Mouse (Mus musculus) thymus, postnatal 36 days (tissue): ENCODE measurements around the gene Uvssa.
"Not testable (repeated sequence)": the region's sequence is repeated elsewhere in the genome, so short reads cannot be mapped to it uniquely, and the experiment has no call there.

ENCODE experiments used
- DNase-seq, 2 experiments: peaks; one replicate each; pipeline ENCODE4 v3.0.0; 2022; ENCODE audit warnings: mixed read lengths in 2 of 2

The Uvssa gene

DNA sequence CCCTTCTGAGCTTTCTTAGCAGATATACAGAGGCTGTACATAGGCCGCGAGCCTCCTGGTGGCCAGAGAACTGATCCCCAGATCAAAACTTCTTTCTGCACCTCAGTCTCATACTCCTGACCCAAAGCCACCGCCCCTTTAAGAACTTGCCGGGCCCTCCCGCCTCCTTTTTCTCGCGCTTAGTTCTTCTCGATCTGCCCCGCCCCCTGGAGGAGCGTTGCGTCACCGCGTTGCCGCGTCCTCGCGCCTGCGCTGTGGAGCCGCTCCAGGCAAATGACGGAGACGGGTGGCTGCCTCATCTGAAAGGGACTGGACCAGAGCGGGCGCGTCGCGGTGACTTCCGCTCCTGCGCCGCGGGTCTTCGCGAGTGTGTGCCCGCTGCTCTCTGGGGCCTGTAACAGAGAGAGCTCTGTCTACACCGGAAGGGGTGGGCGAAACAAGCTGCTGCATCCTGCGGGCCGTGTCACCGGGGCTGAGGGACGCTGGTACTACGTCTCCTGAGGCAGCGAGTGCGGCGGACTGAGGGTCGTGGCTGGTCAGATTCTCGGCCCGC, at the start of gene Uvssa:
TSS of gene Uvssa (plus strand) at position 248 of the 553 bp plus-strand sequence.
- DNase-seq: peak; percentile 99

- DNase-seq: no peak
Measured at GRCm38 (mm10) chr5:33334381-33335272, 43.7 kb upstream of the Uvssa start.

- DNase-seq: peak; percentile 91 to 96
Measured at GRCm38 (mm10) chr5:33335273-33335976, 42.9 kb upstream of the Uvssa start, which contains the start of gene Maea. Gene Maea (plus strand): TSS chr5:33335509.

- peak; percentile 34 to 54 for DNase-seq
Measured at GRCm38 (mm10) chr5:33335977-33336360, 42.4 kb upstream of the Uvssa start.

GRCm38 (mm10) chr5:33337206-33337605, 41.1 kb upstream of the Uvssa start:
- DNase-seq: no peak

- DNase-seq: no peak
Measured at GRCm38 (mm10) chr5:33341165-33341564, 37.2 kb upstream of the Uvssa start.

DNA sequence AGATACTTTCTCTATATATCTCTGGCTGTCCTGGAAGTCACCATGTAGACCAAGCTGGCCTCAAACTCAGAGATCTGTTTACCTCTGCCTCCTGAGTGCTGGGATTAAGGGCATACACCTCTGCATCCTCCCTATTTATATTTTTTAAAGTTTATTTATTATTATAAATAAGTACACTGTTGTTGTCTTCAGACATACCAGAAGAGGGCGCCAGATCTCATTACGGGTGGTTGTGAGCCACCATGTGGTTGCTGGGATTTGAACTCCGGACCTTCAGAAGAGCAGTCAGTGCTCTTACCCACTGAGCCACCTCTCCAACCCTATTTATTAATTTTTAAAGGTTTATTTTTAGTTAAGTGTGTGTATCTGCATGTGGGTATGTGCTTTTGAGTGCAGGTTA, 36.1 kb upstream of the Uvssa start:
- DNase-seq: not testable (repeated sequence)

DNA sequence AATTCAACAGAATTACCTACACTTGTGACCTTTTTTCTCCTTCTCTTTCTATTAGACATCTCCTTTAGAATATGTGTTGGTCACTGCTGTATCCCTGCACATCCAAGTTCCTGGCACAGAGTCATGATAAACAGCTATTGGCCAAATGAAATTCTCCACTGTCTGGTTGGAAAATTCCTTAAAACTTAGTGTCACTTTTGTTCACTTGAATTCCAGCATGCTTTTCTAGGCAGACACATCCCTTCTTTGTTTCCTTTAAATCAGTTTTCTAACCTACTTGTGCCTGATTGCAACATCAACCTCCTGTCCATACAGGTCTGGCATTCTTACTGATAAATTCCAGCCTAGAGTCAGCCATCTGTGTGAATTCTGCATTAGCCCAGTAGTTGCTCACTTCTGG, 35.5 kb upstream of the Uvssa start:
- DNase-seq: no peak

- DNase-seq: no peak
Measured at GRCm38 (mm10) chr5:33343571-33343970, 34.8 kb upstream of the Uvssa start.

DNA sequence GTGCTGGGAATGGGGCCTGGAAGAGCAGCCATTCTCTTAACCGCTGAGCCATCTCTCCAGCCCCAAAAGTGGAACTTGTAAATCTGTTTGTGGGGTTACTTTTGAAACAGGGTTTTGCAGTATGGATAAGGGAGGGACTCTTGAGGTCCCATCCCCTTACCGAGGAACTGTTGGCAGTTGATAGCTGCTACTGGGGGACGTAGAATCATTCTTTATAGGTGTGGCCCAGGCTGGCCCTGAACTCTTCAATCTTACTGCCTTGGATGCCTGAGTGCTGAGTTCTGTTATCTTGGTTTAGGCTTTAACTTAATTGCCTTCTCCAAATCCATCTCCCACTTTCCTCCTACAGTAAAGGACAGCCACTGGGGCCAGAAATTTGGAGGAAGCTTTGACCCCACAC, 34.3 kb upstream of the Uvssa start:
- DNase-seq: no peak

DNA sequence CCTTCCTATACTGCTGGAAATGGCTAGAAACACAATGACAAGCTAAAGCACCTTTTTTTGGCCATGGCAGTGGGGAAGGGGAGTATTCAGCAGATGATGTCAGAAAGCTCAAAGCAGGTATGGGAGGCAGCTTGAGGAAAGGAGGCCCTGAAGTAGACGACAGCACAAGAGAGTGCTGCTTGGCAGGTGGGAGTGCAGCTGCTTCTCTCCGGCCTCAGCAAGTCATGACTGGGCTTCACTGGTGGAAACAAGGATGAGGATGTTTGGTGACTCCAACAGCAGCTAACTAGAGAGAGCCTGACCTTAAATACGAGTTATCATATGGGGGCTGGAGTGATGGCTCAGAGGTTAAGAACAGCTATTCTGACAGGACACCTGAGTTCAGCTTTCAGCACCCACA, 30.7 kb upstream of the Uvssa start:
- DNase-seq: no peak

DNA sequence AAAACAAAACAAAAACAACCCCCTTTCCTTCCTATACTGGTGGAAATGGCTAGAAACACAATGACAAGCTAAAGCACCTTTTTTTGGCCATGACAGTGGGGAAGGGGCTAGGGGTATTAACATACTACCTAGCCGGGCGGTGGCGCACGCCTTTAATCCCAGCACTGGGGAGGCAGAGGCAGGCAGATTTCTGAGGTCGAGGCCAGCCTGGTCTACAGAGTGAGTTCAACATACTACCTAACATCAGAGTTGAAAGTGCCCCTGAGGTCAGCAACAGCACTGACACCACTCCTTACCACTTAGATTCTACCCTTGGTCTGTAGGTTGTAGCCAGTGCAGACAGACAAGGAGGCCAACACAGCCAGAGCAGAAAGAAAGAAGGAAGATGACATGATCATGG, 29.1 kb upstream of the Uvssa start:
- DNase-seq: no peak

DNA sequence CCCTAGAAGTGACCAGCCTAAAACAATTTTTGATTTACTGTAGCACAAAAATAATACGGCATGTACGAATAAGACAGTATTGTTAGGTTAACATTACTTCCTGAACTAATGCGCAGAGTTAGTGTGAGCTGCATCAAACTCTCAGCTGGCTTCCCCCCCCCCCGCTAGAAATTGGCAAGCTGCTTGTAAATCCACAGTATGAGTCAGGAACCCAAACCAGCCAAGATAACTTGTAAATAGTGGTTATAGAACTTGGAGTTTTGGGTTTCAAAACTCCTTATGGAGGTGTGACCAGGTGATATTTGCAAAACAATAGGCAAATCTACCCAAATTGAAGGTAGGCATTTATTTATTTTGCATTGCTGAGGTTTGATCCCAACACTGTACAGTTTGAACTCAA, 28.6 kb upstream of the Uvssa start:
- DNase-seq: no peak

DNA sequence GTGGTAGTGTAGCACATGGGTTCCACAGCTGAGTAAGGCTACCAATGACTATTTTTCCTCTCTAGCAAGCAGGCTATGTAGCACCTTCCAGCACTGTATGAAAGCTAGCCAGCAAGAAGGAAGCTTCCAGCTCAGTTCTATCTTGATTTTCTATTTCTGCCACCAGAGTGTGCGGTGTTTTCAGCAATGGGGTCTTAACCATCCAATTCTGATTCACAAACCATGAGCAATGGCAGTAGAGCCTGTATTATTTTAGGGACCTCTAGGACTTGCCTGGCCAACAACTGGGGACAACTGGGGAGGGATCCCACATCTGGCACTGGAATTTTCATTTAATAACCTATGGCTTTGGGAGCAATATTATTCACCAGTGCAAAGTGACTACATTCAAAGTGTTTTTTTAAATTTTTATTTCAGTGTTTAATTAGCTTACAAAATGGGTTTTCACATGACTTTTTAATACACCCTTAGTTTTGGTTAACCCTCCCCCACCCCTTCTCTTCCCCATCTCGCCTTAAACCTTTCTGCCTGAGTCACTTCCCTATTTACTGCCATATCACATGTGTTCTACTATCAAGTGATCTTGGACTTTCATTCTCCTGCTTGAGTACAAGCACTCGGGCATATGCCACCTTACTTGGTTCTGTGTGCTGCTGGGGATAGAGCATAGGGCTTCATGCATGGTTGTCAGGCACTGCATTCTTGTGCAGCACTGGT, 26.6 kb upstream of the Uvssa start:
- DNase-seq: no peak

GRCm38 (mm10) chr5:33352273-33352645, 26.1 kb upstream of the Uvssa start:
- DNase-seq: no peak

DNA sequence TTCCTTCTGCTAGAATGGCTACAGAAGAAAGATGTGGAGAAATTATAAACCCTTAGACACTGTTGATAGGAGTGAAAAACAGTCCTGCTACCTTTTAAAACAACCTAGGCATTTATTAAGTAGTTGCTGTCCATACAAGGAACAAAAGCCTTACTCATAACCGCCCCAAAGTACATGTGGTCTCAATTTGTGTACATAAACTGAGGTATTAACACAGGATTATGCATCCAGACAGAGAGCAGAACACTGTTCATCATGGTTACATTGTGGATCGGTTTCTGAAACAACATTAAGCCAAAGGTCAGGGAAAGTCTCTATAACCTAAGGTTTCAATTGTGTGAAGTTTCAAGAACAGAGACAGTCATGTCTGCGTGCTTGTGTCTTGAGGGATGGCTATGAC, 25.3 kb upstream of the Uvssa start:
- DNase-seq: no peak

DNA sequence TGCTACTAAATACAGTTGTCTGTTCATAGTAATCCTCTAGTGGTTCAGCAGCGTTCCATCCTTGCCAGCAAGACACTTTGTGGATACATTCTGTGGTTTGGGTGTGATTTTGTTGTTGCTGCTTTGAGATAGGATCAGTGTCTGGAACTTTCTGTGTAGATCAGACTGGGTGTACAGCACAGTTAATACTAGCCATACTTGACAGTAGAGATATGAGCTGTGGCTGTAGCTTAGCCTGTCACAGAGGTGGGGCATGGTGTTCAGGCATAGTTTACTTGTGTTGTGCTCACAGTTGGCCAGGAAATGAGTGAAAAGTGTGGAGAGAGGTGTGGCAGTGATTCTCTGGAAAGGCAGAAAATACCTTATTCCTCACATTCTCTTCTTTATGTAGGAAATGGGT, 20.9 kb upstream of the Uvssa start:
- no peak for DNase-seq

DNA sequence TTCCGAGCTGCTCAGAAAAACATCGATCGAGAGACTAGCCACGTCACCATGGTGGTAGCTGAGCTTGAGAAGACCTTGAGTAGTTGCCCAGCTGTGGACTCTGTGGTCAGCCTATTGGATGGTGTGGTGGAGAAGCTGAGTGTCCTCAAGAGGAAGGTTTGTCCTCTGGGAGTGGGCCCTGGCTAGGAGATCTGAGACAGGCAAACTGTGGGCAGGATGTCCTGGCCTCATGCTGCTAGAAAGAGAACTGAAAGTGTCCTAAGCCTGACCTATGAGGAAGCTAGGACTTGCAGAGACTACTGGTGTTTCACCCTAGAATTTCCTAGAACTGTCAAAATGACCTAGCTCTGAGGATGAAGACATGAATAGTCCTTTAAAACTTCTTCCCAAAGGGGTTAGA, 19.9 kb upstream of the Uvssa start:
- no peak for DNase-seq

DNA sequence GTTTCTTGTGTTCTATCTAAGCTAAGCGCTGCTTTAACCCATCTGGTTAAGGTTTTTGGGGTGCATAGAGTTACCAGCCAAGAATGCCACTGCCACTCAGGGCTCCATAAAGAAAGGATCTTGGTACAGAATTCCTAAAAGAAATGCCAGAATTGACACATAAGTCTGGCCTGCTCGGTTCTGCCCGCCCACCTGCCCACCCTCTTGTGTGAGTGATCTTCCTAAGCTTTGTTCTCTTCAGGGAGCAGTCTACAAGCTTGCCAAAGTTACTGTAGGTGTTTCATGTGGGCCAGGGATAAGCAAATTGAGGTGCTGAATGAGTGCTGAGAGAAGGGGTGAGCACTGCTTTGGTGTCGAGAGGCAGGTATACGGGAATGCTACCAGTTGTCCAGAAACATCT, 15.1 kb upstream of the Uvssa start:
- DNase-seq: no peak

GRCm38 (mm10) chr5:33368651-33369050, 9.7 kb upstream of the Uvssa start:
- DNase-seq: no peak

DNA sequence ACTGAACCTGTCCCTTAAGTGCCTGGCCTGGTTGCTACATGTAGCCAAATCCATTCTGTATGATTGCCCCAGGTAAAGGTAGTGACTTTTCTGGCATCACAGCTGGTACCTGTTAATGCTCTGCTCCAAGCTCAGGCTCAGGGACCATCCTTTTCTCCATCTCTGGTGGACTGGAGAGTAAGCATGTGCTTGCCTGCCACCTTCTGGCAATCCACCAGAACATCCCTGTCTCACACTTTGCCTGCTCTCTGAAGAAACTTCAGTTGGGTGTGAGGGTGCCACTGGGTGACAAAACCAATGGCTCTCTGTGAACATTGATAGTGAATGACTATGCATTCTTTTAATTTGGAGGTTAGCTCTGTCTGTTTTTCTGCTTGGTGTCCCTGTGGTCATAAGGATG, 7.2 kb upstream of the Uvssa start:
- DNase-seq: no peak

GRCm38 (mm10) chr5:33371668-33372067, 6.7 kb upstream of the Uvssa start:
- DNase-seq: no peak

GRCm38 (mm10) chr5:33372331-33373038, 5.9 kb upstream of the Uvssa start:
- DNase-seq: no peak
